Mouse (Mus musculus): ENCODE measurements around the gene Cipc.

DNA sequence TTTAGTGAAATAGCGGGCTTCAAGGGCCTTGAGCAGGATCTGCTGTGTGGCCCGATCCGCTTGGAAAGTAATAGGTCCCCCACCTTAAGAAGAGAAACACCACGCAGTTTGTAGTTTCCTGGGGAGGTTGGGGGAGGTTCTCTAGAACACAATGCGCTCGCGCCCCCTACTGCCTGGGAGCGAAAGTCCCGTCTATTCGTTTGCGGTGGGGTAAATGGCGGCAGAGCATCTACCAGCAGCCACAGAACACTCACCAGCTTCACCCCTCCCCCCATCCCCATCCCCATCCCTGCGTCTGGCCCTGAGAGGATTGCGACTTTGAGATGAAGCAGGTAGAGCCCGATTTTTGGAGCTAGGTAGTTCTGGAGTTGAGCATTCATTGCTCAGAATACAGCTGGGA lies 40.4 kb upstream of the Cipc start:
- TF ChIP-seq GATA1 (IDR thresholded peaks at IDR 0.05; ENCODE audit: low read length) (no peak), TAL1 (IDR thresholded peaks at IDR 0.05; ENCODE audit: low read length) (no peak)
